Mouse (Mus musculus): ENCODE results near the gene Rapgefl1. TPM values are rescaled to one million over a fixed set of nuclear protein-coding genes. Genes with fewer than 3 reads are reported as not detected.
A peak's percentile ranks its signal among the peaks of the same experiment; 100 is the strongest.

Rapgefl1 gene
- total and polyA plus RNA-seq, 3 experiments = 0.08 to 0.29 TPM; not detected in 1

DNA sequence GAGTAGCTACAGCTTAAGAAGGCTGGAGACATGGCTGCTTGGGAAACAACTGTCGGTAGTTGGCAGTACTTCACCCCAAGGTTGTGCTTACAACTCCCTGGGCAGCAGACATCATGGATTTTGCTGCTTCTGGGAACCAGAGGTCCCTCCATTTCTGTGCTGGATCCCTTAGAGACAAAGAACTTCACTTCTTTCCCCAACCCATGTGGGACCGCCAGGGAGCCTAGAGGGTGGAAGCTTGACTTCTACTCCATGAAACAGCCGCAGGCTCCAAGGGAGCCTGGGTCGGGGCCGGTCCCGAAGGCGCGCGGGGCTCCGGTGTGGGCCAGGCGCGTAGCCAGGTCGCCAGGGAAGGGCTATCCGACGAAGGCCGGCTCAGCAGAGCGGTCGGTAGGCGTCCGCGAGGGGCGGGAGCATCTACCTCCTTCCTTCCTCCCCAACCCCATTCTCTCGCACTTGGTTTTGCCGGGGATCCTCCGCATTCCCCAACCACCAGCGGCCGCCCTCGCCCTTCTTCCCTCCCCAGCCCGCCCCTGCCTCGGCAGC, 42.0 kb upstream of the Rapgefl1 start (continued):
- TF ChIP-seq JUN (IDR thresholded peaks at IDR 0.05; ENCODE audit: insufficient read depth, low read depth, low read length) (no peak), MAFK (IDR thresholded peaks at IDR 0.05; ENCODE audit: insufficient replicate concordance, low read length) (peak; percentile 25; the same call in 1 of the 2 replicates), ZKSCAN1 (IDR thresholded peaks at IDR 0.05; ENCODE audit: borderline replicate concordance, low read depth, low read length) (peak; percentile 25; the same call in 1 of the 2 replicates), ZMIZ1 (IDR thresholded peaks at IDR 0.05; ENCODE audit: low read depth, low read length) (peak; percentile 69; the same call in 1 of the 2 replicates), MAZ (IDR thresholded peaks at IDR 0.05; ENCODE audit: low read depth, low read length) (no peak), RCOR1 (conservative IDR thresholded peaks at IDR 0.05; ENCODE audit: low read depth, low read length) (0 out of 2 replicates have a peak, but pooled peaks have one; percentile 50), NRF1 (IDR thresholded peaks at IDR 0.05; ENCODE audit: low read depth, low read length) (peak; percentile 43; the same call in 1 of the 2 replicates)

- H3K9me3 ChIP-seq (replicated peaks; ENCODE audit: low read length) = no peaks in the 10 kb centered on the region
- peak within 1 kb of the TSS; percentile 100 for H3K9ac ChIP-seq (ENCODE audit: insufficient read depth, low read depth)
- H3K79me2 ChIP-seq (replicated peaks; ENCODE audit: control insufficient read depth, extremely low read depth, insufficient read depth, poor library complexity, severe bottlenecking) = peaks cover 29% of the 10 kb centered on the region
- DNase-seq (ENCODE audit: extremely low read depth) = peak; percentile 85
- in situ Hi-C loops (cut with MboI; ENCODE audit: low pct_ligation_motif_present, low pct_unique_long_range_greater_than_20kb, low sequenced_read_pairs) = no loop called here
- peaks cover 11 to 25% of the 10 kb centered on the region in 2 experiments for H3K36me3 ChIP-seq (replicated peaks in 1 of 2; ENCODE audit: control insufficient read depth in 1 of 2, insufficient read depth in 1 of 2, low read length in 1 of 2)
- peak within 1 kb of the TSS; percentile 94 for H3K27ac ChIP-seq (ENCODE audit: insufficient read depth, low read depth)
- H3K4me3 ChIP-seq (replicated peaks in 1 of 3; ENCODE audit: low read depth in 2 of 3, low read length in 2 of 3, poor library complexity in 1 of 3) = peak within 1 kb of the TSS; percentile 77 to 81 (median 79)
- dilution Hi-C loops (cut with MboI; ENCODE audit: extremely low pct_ligation_motif_present, extremely low pct_unique_long_range_greater_than_20kb, low sequenced_read_pairs) = no loop called here
- no peaks in the 10 kb centered on the region for H3K27me3 ChIP-seq (replicated peaks)
- peak within 1 kb of the TSS; percentile 79 for H3K4me2 ChIP-seq (ENCODE audit: insufficient read depth, low read depth, poor library complexity, severe bottlenecking)
- peaks cover 6 to 53% of the 10 kb centered on the region in 2 experiments for H3K4me1 ChIP-seq (ENCODE audit: control insufficient read depth in 1 of 2, insufficient read depth in 2 of 2)
- TF ChIP-seq PAX5 (IDR thresholded peaks at IDR 0.05; ENCODE audit: low read length) = no peak
- no peak for TF ChIP-seq JUND (conservative IDR thresholded peaks at IDR 0.05; ENCODE audit: low read depth, low read length)
- TF ChIP-seq NRF1 (IDR thresholded peaks at IDR 0.05; ENCODE audit: low read depth, low read length) = peak; percentile 91
- no peak for TF ChIP-seq MAX (IDR thresholded peaks at IDR 0.05; ENCODE audit: low read length)
- no peak for TF ChIP-seq CHD1 (IDR thresholded peaks at IDR 0.05; ENCODE audit: low read depth, low read length)
- TF ChIP-seq CHD2 (IDR thresholded peaks at IDR 0.05; ENCODE audit: low read length) = peak; percentile 81
- TF ChIP-seq SMC3 (IDR thresholded peaks at IDR 0.05; ENCODE audit: low read depth, low read length) = no peak
- TF ChIP-seq JUN (IDR thresholded peaks at IDR 0.05; ENCODE audit: insufficient read depth, low read depth, low read length) = no peak
- TF ChIP-seq RAD21 (IDR thresholded peaks at IDR 0.05; ENCODE audit: low read depth, low read length) = no peak
- peak; percentile 28; the same call in 1 of the 2 replicates for TF ChIP-seq MEF2A (IDR thresholded peaks at IDR 0.05; ENCODE audit: borderline replicate concordance, low read depth, low read length)
- peak; percentile 92 for TF ChIP-seq MAZ (IDR thresholded peaks at IDR 0.05; ENCODE audit: low read depth, low read length)
- TF ChIP-seq TCF12 (IDR thresholded peaks at IDR 0.05; ENCODE audit: low read depth, low read length) = peak; percentile 55; the same call in 1 of the 2 replicates
- peak; percentile 33; the same call in 1 of the 2 replicates for TF ChIP-seq IRF4 (IDR thresholded peaks at IDR 0.05; ENCODE audit: low read depth, low read length)
- TF ChIP-seq GABPA (IDR thresholded peaks at IDR 0.05; ENCODE audit: insufficient replicate concordance, low read depth, low read length) = no peak
- TF ChIP-seq MXI1 (IDR thresholded peaks at IDR 0.05; ENCODE audit: low read depth, low read length) = 0 out of 2 replicates have a peak, but pooled peaks have one; percentile 26
- TF ChIP-seq ETS1 (conservative IDR thresholded peaks at IDR 0.05; ENCODE audit: low read depth, low read length) = no peak
- TF ChIP-seq ZKSCAN1 (IDR thresholded peaks at IDR 0.05; ENCODE audit: borderline replicate concordance, low read depth, low read length) = no peak
- no peak for TF ChIP-seq RCOR1 (conservative IDR thresholded peaks at IDR 0.05; ENCODE audit: low read depth, low read length)
- no peak for TF ChIP-seq USF1 (IDR thresholded peaks at IDR 0.05; ENCODE audit: low read depth, low read length)
- no peak; the same call in none of the 2 replicates for TF ChIP-seq ZMIZ1 (IDR thresholded peaks at IDR 0.05; ENCODE audit: low read depth, low read length)
- no peak for TF ChIP-seq MAFK (IDR thresholded peaks at IDR 0.05; ENCODE audit: insufficient replicate concordance, low read length)
- TF ChIP-seq POLR2AphosphoS2 (IDR thresholded peaks at IDR 0.05; ENCODE audit: low read depth, low read length) = no peak
- TF ChIP-seq KAT2A (IDR thresholded peaks at IDR 0.05; ENCODE audit: insufficient replicate concordance, low read length) = 0 out of 2 replicates have a peak, but pooled peaks have one; percentile 27
- TF ChIP-seq BHLHE40 (IDR thresholded peaks at IDR 0.05; ENCODE audit: low read depth, low read length) = no peak
- TF ChIP-seq E2F4 (IDR thresholded peaks at IDR 0.05; ENCODE audit: insufficient replicate concordance, low read depth, low read length) = no peak
- no peak for TF ChIP-seq ZC3H11A (IDR thresholded peaks at IDR 0.05; ENCODE audit: low read depth, low read length)
- TF ChIP-seq NELFE (IDR thresholded peaks at IDR 0.05; ENCODE audit: low read depth, low read length) = peak; percentile 11
- TF ChIP-seq ZNF384 (IDR thresholded peaks at IDR 0.05; ENCODE audit: low read depth, low read length) = peak; percentile 91
- TF ChIP-seq TBP (conservative IDR thresholded peaks at IDR 0.05; ENCODE audit: low read depth, low read length) = no peak
- peak; percentile 77; the same call in 1 of the 2 replicates for TF ChIP-seq POLR2A (IDR thresholded peaks at IDR 0.05; ENCODE audit: low read depth, low read length)
- TF ChIP-seq EP300 (IDR thresholded peaks at IDR 0.05; ENCODE audit: low read length) = no peak
- TF ChIP-seq USF2 (conservative IDR thresholded peaks at IDR 0.05; ENCODE audit: low read depth, low read length) = no peak
- peak; percentile 60 for TF ChIP-seq HCFC1 (IDR thresholded peaks at IDR 0.05; ENCODE audit: low read depth, low read length)
These were observed 41.4 kb upstream of the Rapgefl1 start, which contains the start of gene Msl1 for GRCm38 (mm10) chr11:98795015-98795713. Gene Msl1 (plus strand): TSS chr11:98795516.
